Mouse (Mus musculus) kidney, postnatal 0 days (tissue): ENCODE data around the gene Nrxn3. TPM values are rescaled to one million over a fixed set of nuclear protein-coding genes. Genes with fewer than 3 reads are reported as not detected.
A peak's percentile ranks its signal among the peaks of the same experiment; 100 is the strongest.

Experiments
- ATAC-seq: fragments of 200-750 bp; cut with Nextera tagmentation; replicated peaks from 2 replicates; pipeline ENCODE4 v1.8.0; 2017; ENCODE audit warnings: low read depth, moderate number of reproducible peaks, moderate TSS enrichment, moderate library complexity; ENCODE audit not compliant: low FRiP score
- DNase-seq: peaks from one replicate; pipeline ENCODE4 v3.0.0-alpha.2; 2016; ENCODE audit warnings: low spot score
- H3K27ac ChIP-seq: fragments of 300-500 bp; sonication (generic); 2 replicates; pipeline ENCODE4 v1.5.1; 2014; ENCODE audit warnings: mild to moderate bottlenecking
- H3K27me3 ChIP-seq: fragments of 300-500 bp; sonication (generic); 2 replicates; pipeline ENCODE4 v1.6.1; 2014; ENCODE audit warnings: low read length, mixed read lengths; ENCODE audit not compliant: insufficient read depth
- H3K36me3 ChIP-seq: fragments of 300-500 bp; sonication (generic); 2 replicates; pipeline ENCODE4 v1.6.1; 2014; ENCODE audit warnings: low read length, mixed read lengths; ENCODE audit not compliant: insufficient read depth
- H3K4me1 ChIP-seq: fragments of 300-500 bp; sonication (generic); replicated peaks from 2 replicates; pipeline ENCODE4 v1.6.1; 2014; ENCODE audit warnings: antibody characterized with exemption, low read length, mixed read lengths; ENCODE audit not compliant: insufficient read depth
- H3K4me2 ChIP-seq: fragments of 300-500 bp; sonication (generic); 2 replicates; pipeline ENCODE4 v1.6.1; 2014; ENCODE audit warnings: mild to moderate bottlenecking, low read length, moderate library complexity, mixed read lengths
- H3K4me3 ChIP-seq: fragments of 300-500 bp; sonication (generic); replicated peaks from 2 replicates; pipeline ENCODE4 v1.5.1; 2014; ENCODE audit warnings: low read depth, low read length
- H3K9ac ChIP-seq: fragments of 300-500 bp; sonication (generic); 2 replicates; pipeline ENCODE4 v1.6.1; 2014; ENCODE audit warnings: low read depth, low read length
- H3K9me3 ChIP-seq: fragments of 300-500 bp; sonication (generic); replicated peaks from 2 replicates; pipeline ENCODE4 v1.6.1; 2016; ENCODE audit warnings: low read length, inconsistent platforms, mixed read lengths
- CTCF ChIP-seq: IDR thresholded peaks from 2 replicates; pipeline ENCODE4 v1.5.1; 2016; ENCODE audit warnings: antibody characterized with exemption, low read depth, mild to moderate bottlenecking, moderate library complexity
- WGBS: fragments of 180-500 bp; shearing (Covaris S2); extraction: QIAGEN DNeasy Blood & Tissue Kit; methylation state at CpG from one replicate; pipeline ENCODE4 v1.1.7; 2014; 5-methylcytosine and 5-hydroxymethylcytosine counted together
- polyA plus RNA-seq: library from polyadenylated mRNA; unstranded; fragments of >200 nt; fragmentation: Nextera tagmentation; extraction: Ambion mirVana; gene quantifications from 2 replicates; pipeline ENCODE4 v1.2.1, GENCODE M21; 2015

The Nrxn3 gene
- polyA plus RNA-seq, 1 experiment from 2014 or later, result 3.0 TPM

GRCm38 (mm10) chr12:90268111-90268510, 1545.4 kb downstream of the Nrxn3 start:
- H3K9ac ChIP-seq, result no peak overlapping the region
- H3K9me3 ChIP-seq, result no peaks in the 10 kb centered on the region
- H3K4me1 ChIP-seq, result no peaks in the 10 kb centered on the region
- H3K4me2 ChIP-seq, result no peak overlapping the region
- no peak for TF ChIP-seq CTCF
- DNase-seq, result no peak
- WGBS, result 87% methylated on average over 2 of the region's 2 CpGs
- H3K27ac ChIP-seq, result no peak overlapping the region
- ATAC-seq, result no peak
- H3K4me3 ChIP-seq, result no peak overlapping the region
- no peaks in the 10 kb centered on the region for H3K27me3 ChIP-seq
- no peaks in the 10 kb centered on the region for H3K36me3 ChIP-seq

GRCm38 (mm10) chr12:90270763-90271379, 1548.2 kb downstream of the Nrxn3 start:
- Histone ChIP-seq H3K27ac (no peak overlapping the region), H3K4me3 (no peak overlapping the region), H3K9ac (no peak overlapping the region), H3K4me2 (no peak overlapping the region), H3K9me3 (no peaks in the 10 kb centered on the region), H3K27me3 (no peaks in the 10 kb centered on the region), H3K36me3 (no peaks in the 10 kb centered on the region), H3K4me1 (no peaks in the 10 kb centered on the region)
- peak; percentile 52; the same call in 1 of the 2 replicates for ATAC-seq
- TF ChIP-seq CTCF, result no peak
- DNase-seq, result peak; percentile 27

GRCm38 (mm10) chr12:90274621-90275236, 1552.1 kb downstream of the Nrxn3 start:
- Histone ChIP-seq H3K9ac (no peak overlapping the region), H3K27me3 (no peaks in the 10 kb centered on the region), H3K9me3 (no peaks in the 10 kb centered on the region), H3K4me1 (no peaks in the 10 kb centered on the region), H3K4me3 (no peak overlapping the region), H3K36me3 (no peaks in the 10 kb centered on the region), H3K4me2 (no peak overlapping the region), H3K27ac (no peak overlapping the region)
- DNase-seq (no peak), ATAC-seq (no peak)
- WGBS, result 75% methylated on average over 7 of the region's 7 CpGs
- TF ChIP-seq CTCF, result no peak

GRCm38 (mm10) chr12:90281236-90281635, 1558.6 kb downstream of the Nrxn3 start:
- Histone ChIP-seq H3K9ac (no peak overlapping the region), H3K9me3 (no peaks in the 10 kb centered on the region), H3K36me3 (no peaks in the 10 kb centered on the region), H3K4me3 (no peak overlapping the region), H3K4me2 (no peak overlapping the region), H3K27ac (no peak overlapping the region), H3K27me3 (no peaks in the 10 kb centered on the region), H3K4me1 (no peaks in the 10 kb centered on the region)
- 74% methylated on average over 1 of the region's 1 CpGs for whole genome bisulfite sequencing
- DNase-seq (no peak), ATAC-seq (no peak)
- TF ChIP-seq CTCF, result no peak

- Histone ChIP-seq H3K9me3 (no peaks in the 10 kb centered on the region), H3K36me3 (no peaks in the 10 kb centered on the region), H3K4me3 (no peak overlapping the region), H3K27ac (no peak overlapping the region), H3K4me2 (no peak overlapping the region), H3K4me1 (no peaks in the 10 kb centered on the region), H3K9ac (no peak overlapping the region), H3K27me3 (no peaks in the 10 kb centered on the region)
- ATAC-seq, result no peak
- WGBS, result 66% methylated on average over 5 of the region's 5 CpGs
- DNase-seq, result no peak
- no peak for TF ChIP-seq CTCF
These were observed 1560.3 kb downstream of the Nrxn3 start for GRCm38 (mm10) chr12:90283022-90283421.

- WGBS, result 56% methylated on average over 1 of the region's 1 CpGs
- no peak for DNase-seq
- Histone ChIP-seq H3K4me2 (no peak overlapping the region), H3K36me3 (no peaks in the 10 kb centered on the region), H3K27me3 (no peaks in the 10 kb centered on the region), H3K4me1 (no peaks in the 10 kb centered on the region), H3K9me3 (no peaks in the 10 kb centered on the region), H3K27ac (no peak overlapping the region), H3K9ac (no peak overlapping the region), H3K4me3 (no peak overlapping the region)
- no peak for TF ChIP-seq CTCF
- ATAC-seq, result no peak
These were observed 1580.0 kb downstream of the Nrxn3 start for GRCm38 (mm10) chr12:90302671-90303070.

- no peak for TF ChIP-seq CTCF
- no peak overlapping the region for H3K4me2 ChIP-seq
- H3K4me1 ChIP-seq, result no peaks in the 10 kb centered on the region
- no peak overlapping the region for H3K4me3 ChIP-seq
- ATAC-seq (no peak), DNase-seq (no peak)
- H3K9me3 ChIP-seq, result no peaks in the 10 kb centered on the region
- H3K9ac ChIP-seq, result no peak overlapping the region
- no peaks in the 10 kb centered on the region for H3K36me3 ChIP-seq
- WGBS, result 93% methylated on average over 15 of the region's 15 CpGs
- H3K27ac ChIP-seq, result no peak overlapping the region
- H3K27me3 ChIP-seq, result no peaks in the 10 kb centered on the region
These were observed 1609.1 kb downstream of the Nrxn3 start for GRCm38 (mm10) chr12:90331806-90332205.
